Mouse (Mus musculus): ENCODE measurements around the gene Ankar.

DNA sequence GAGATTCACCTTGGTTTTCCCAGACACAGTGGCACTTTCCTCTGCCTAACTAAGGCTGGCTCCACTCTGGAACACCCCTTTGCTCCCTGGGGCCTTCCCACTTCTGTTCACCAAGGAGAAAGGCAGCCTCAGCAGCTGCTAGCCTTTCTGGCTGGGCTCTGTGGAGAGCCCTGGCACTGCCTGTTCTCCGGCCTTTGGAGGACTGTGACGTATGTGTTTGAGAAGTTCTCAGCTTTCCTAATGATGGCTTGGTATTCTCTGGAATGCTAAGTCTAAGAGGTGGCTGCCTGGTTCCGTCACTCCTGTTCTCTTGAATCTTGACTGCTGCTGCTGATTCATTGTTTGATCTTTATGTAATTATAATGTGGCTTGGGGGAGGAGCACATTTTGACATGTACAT lies 27.3 kb downstream of the Ankar start:
- TF ChIP-seq POLR2A (IDR thresholded peaks at IDR 0.05; ENCODE audit: extremely low read depth, insufficient read depth, low read length): no peak
- TF ChIP-seq CTCF (IDR thresholded peaks at IDR 0.05; ENCODE audit: extremely low read depth, insufficient read depth, low read length): no peak

Data from cortical plate, adult 2 months (tissue).